Mouse (Mus musculus): Measurements from ENCODE around the gene Pik3r5. TPM values are rescaled to one million over a fixed set of nuclear protein-coding genes. Genes with fewer than 3 reads are reported as not detected.

Gene Pik3r5
- total and polyA plus RNA-seq, 3 experiments = 3.5 to 9.4 (median 5.7) TPM

- TF ChIP-seq CHD1 (IDR thresholded peaks at IDR 0.05; ENCODE audit: low read depth, low read length) (no peak), USF1 (IDR thresholded peaks at IDR 0.05; ENCODE audit: low read depth, low read length) (no peak), RAD21 (IDR thresholded peaks at IDR 0.05; ENCODE audit: low read depth, low read length) (peak; percentile 97), JUND (conservative IDR thresholded peaks at IDR 0.05; ENCODE audit: low read depth, low read length) (peak; percentile 49; the same call in 1 of the 2 replicates), MEF2A (IDR thresholded peaks at IDR 0.05; ENCODE audit: borderline replicate concordance, low read depth, low read length) (peak; percentile 94), CTCF (conservative IDR thresholded peaks at IDR 0.05 in 1 of 2, IDR thresholded peaks at IDR 0.05 in 1 of 2; ENCODE audit: low read depth in 2 of 2, low read length in 2 of 2) (peak; percentile 94 to 98), POLR2A (IDR thresholded peaks at IDR 0.05; ENCODE audit: low read depth, low read length) (no peak), CHD2 (IDR thresholded peaks at IDR 0.05; ENCODE audit: low read length) (0 out of 2 replicates have a peak, but pooled peaks have one; percentile 32), MAFK (IDR thresholded peaks at IDR 0.05; ENCODE audit: insufficient replicate concordance, low read length) (no peak), IRF4 (IDR thresholded peaks at IDR 0.05; ENCODE audit: low read depth, low read length) (peak; percentile 65; the same call in 1 of the 2 replicates), UBTF (IDR thresholded peaks at IDR 0.05; ENCODE audit: low read depth, low read length) (no peak), GABPA (IDR thresholded peaks at IDR 0.05; ENCODE audit: insufficient replicate concordance, low read depth, low read length) (no peak), ZC3H11A (IDR thresholded peaks at IDR 0.05; ENCODE audit: low read depth, low read length) (peak; percentile 92), NELFE (IDR thresholded peaks at IDR 0.05; ENCODE audit: low read depth, low read length) (no peak; the same call in 1 of the 2 replicates), TBP (conservative IDR thresholded peaks at IDR 0.05; ENCODE audit: low read depth, low read length) (no peak), NRF1 (IDR thresholded peaks at IDR 0.05; ENCODE audit: low read depth, low read length) (no peak), ETS1 (conservative IDR thresholded peaks at IDR 0.05; ENCODE audit: low read depth, low read length) (peak; percentile 78), JUN (IDR thresholded peaks at IDR 0.05; ENCODE audit: insufficient read depth, low read depth, low read length) (no peak)
Observed at GRCm38 (mm10) chr11:68485206-68485942, 53.5 kb downstream of the Pik3r5 start (continued).

GRCm38 (mm10) chr11:68486093-68486492 is 54.2 kb downstream of the Pik3r5 start:
- 0 out of 2 replicates have a peak overlapping the region, but pooled peaks have one; percentile 30 for H3K4me2 ChIP-seq (ENCODE audit: insufficient read depth, low read depth, poor library complexity, severe bottlenecking)
- H3K9ac ChIP-seq (ENCODE audit: insufficient read depth, low read depth) = no peak overlapping the region
- peaks cover 13 to 69% of the 10 kb centered on the region in 2 experiments for H3K4me1 ChIP-seq (ENCODE audit: control insufficient read depth in 1 of 2, insufficient read depth in 2 of 2)
- peak overlapping the region; percentile 56; the same call in 1 of the 2 replicates for H3K27ac ChIP-seq (ENCODE audit: insufficient read depth, low read depth)
- H3K36me3 ChIP-seq (replicated peaks in 1 of 2; ENCODE audit: control insufficient read depth in 1 of 2, insufficient read depth in 1 of 2, low read length in 1 of 2) = peaks cover 0 to 40% of the 10 kb centered on the region in 2 experiments
- no peaks in the 10 kb centered on the region for H3K27me3 ChIP-seq (replicated peaks)
- dilution Hi-C loops (cut with MboI; ENCODE audit: extremely low pct_ligation_motif_present, extremely low pct_unique_long_range_greater_than_20kb, low sequenced_read_pairs) = no loop called here
- H3K9me3 ChIP-seq (replicated peaks; ENCODE audit: low read length) = no peaks in the 10 kb centered on the region
- in situ Hi-C loops (cut with MboI; ENCODE audit: low pct_ligation_motif_present, low pct_unique_long_range_greater_than_20kb, low sequenced_read_pairs) = no loop called here
- no peak for DNase-seq (ENCODE audit: extremely low read depth)
- no peak overlapping the region for H3K4me3 ChIP-seq (replicated peaks in 1 of 3; ENCODE audit: low read depth in 2 of 3, low read length in 2 of 3, poor library complexity in 1 of 3)
- H3K79me2 ChIP-seq (replicated peaks; ENCODE audit: control insufficient read depth, extremely low read depth, insufficient read depth, poor library complexity, severe bottlenecking) = no peaks in the 10 kb centered on the region
- TF ChIP-seq CTCF (conservative IDR thresholded peaks at IDR 0.05 in 1 of 2, IDR thresholded peaks at IDR 0.05 in 1 of 2; ENCODE audit: low read depth in 2 of 2, low read length in 2 of 2) = peak in 1 of 2 experiments; percentile 66; a peak in 2 of 4 replicates
- no peak for TF ChIP-seq MEF2A (IDR thresholded peaks at IDR 0.05; ENCODE audit: borderline replicate concordance, low read depth, low read length)
- TF ChIP-seq ZNF384 (IDR thresholded peaks at IDR 0.05; ENCODE audit: low read depth, low read length) = no peak
- peak; percentile 73 for TF ChIP-seq SMC3 (IDR thresholded peaks at IDR 0.05; ENCODE audit: low read depth, low read length)
- TF ChIP-seq EP300 (IDR thresholded peaks at IDR 0.05; ENCODE audit: low read length) = no peak
- TF ChIP-seq JUN (IDR thresholded peaks at IDR 0.05; ENCODE audit: insufficient read depth, low read depth, low read length) = no peak
- TF ChIP-seq MAX (IDR thresholded peaks at IDR 0.05; ENCODE audit: low read length) = 0 out of 2 replicates have a peak, but pooled peaks have one; percentile 30
- no peak for TF ChIP-seq USF2 (conservative IDR thresholded peaks at IDR 0.05; ENCODE audit: low read depth, low read length)
- TF ChIP-seq ETS1 (conservative IDR thresholded peaks at IDR 0.05; ENCODE audit: low read depth, low read length) = no peak
- TF ChIP-seq SIN3A (IDR thresholded peaks at IDR 0.05; ENCODE audit: low read length) = peak; percentile 16; the same call in 1 of the 2 replicates
- TF ChIP-seq RAD21 (IDR thresholded peaks at IDR 0.05; ENCODE audit: low read depth, low read length) = peak; percentile 39
- TF ChIP-seq POLR2AphosphoS2 (IDR thresholded peaks at IDR 0.05; ENCODE audit: low read depth, low read length) = no peak
- no peak for TF ChIP-seq ZMIZ1 (IDR thresholded peaks at IDR 0.05; ENCODE audit: low read depth, low read length)
- 0 out of 2 replicates have a peak, but pooled peaks have one; percentile 9 for TF ChIP-seq KAT2A (IDR thresholded peaks at IDR 0.05; ENCODE audit: insufficient replicate concordance, low read length)
- no peak for TF ChIP-seq CHD1 (IDR thresholded peaks at IDR 0.05; ENCODE audit: low read depth, low read length)
- TF ChIP-seq GABPA (IDR thresholded peaks at IDR 0.05; ENCODE audit: insufficient replicate concordance, low read depth, low read length) = no peak
- no peak for TF ChIP-seq UBTF (IDR thresholded peaks at IDR 0.05; ENCODE audit: low read depth, low read length)
- TF ChIP-seq NELFE (IDR thresholded peaks at IDR 0.05; ENCODE audit: low read depth, low read length) = 0 out of 2 replicates have a peak, but pooled peaks have one; percentile 19
- peak; percentile 26; the same call in 1 of the 2 replicates for TF ChIP-seq IRF4 (IDR thresholded peaks at IDR 0.05; ENCODE audit: low read depth, low read length)
- TF ChIP-seq ZKSCAN1 (IDR thresholded peaks at IDR 0.05; ENCODE audit: borderline replicate concordance, low read depth, low read length) = no peak
- no peak; the same call in 1 of the 2 replicates for TF ChIP-seq BHLHE40 (IDR thresholded peaks at IDR 0.05; ENCODE audit: low read depth, low read length)
- no peak for TF ChIP-seq ELF1 (IDR thresholded peaks at IDR 0.05; ENCODE audit: low read depth, low read length)
- TF ChIP-seq MXI1 (IDR thresholded peaks at IDR 0.05; ENCODE audit: low read depth, low read length) = no peak
- no peak for TF ChIP-seq E2F4 (IDR thresholded peaks at IDR 0.05; ENCODE audit: insufficient replicate concordance, low read depth, low read length)
- TF ChIP-seq CHD2 (IDR thresholded peaks at IDR 0.05; ENCODE audit: low read length) = no peak
- 0 out of 2 replicates have a peak, but pooled peaks have one; percentile 7 for TF ChIP-seq TCF12 (IDR thresholded peaks at IDR 0.05; ENCODE audit: low read depth, low read length)

Measured in CH12.LX (cell line).